25 mouse cellular contexts compared by ENCODE assay signal in genomic region chr4:131565203-131565602, GRCm38 (mm10).
"Had no signal": no experiment of that assay in that cellular context is flagged by ENCODE, and none has a peak within 500 bp of the region (broad histone marks: within the 10 kb centered on the region; RNA-seq: fewer than 3 reads in every experiment).

No protein-coding gene starts in this region.

- H3K27me3 ChIP-seq: embryonic facial prominence, embryonic 12.5 days; embryonic facial prominence, embryonic 15.5 days; forebrain, embryonic 13.5 days; forebrain, embryonic 15.5 days had no signal

- H3K9me3 ChIP-seq: embryonic facial prominence, embryonic 10.5 days; embryonic facial prominence, embryonic 12.5 days; embryonic facial prominence, embryonic 13.5 days; embryonic facial prominence, embryonic 15.5 days; forebrain, embryonic 10.5 days; forebrain, embryonic 12.5 days; forebrain, embryonic 13.5 days; forebrain, embryonic 15.5 days; heart, embryonic 10.5 days; heart, embryonic 12.5 days had no signal

- H3K27ac ChIP-seq: embryonic facial prominence, embryonic 10.5 days; embryonic facial prominence, embryonic 12.5 days; embryonic facial prominence, embryonic 13.5 days; embryonic facial prominence, embryonic 15.5 days; forebrain, embryonic 10.5 days; forebrain, embryonic 12.5 days; forebrain, embryonic 13.5 days; forebrain, embryonic 15.5 days; gastrocnemius, adult 2 months; heart, adult 2 months; heart, embryonic 10.5 days had no signal

- H3K9ac ChIP-seq: embryonic facial prominence, embryonic 12.5 days; embryonic facial prominence, embryonic 13.5 days; embryonic facial prominence, embryonic 15.5 days; forebrain, embryonic 12.5 days; forebrain, embryonic 13.5 days; forebrain, embryonic 15.5 days; forebrain, postnatal 0 days; heart, embryonic 12.5 days had no signal

- H3K36me3 ChIP-seq: embryonic facial prominence, embryonic 10.5 days; embryonic facial prominence, embryonic 12.5 days; embryonic facial prominence, embryonic 13.5 days; embryonic facial prominence, embryonic 15.5 days; forebrain, embryonic 10.5 days; forebrain, embryonic 12.5 days; forebrain, embryonic 15.5 days; heart, embryonic 10.5 days; heart, embryonic 12.5 days had no signal

- H3K4me3 ChIP-seq: embryonic facial prominence, embryonic 10.5 days; embryonic facial prominence, embryonic 12.5 days; embryonic facial prominence, embryonic 13.5 days; embryonic facial prominence, embryonic 15.5 days; erythroblast, embryonic 14.5 days; forebrain, embryonic 10.5 days; forebrain, embryonic 12.5 days; forebrain, embryonic 13.5 days; forebrain, embryonic 15.5 days; gastrocnemius, adult 2 months; heart, adult 2 months; heart, embryonic 10.5 days; heart, embryonic 12.5 days had no signal

- H3K4me1 ChIP-seq: embryonic facial prominence, embryonic 10.5 days; embryonic facial prominence, embryonic 12.5 days; embryonic facial prominence, embryonic 15.5 days; forebrain, embryonic 10.5 days; forebrain, embryonic 12.5 days; heart, embryonic 10.5 days; heart, embryonic 12.5 days had no signal

- H3K4me2 ChIP-seq: embryonic facial prominence, embryonic 12.5 days; embryonic facial prominence, embryonic 13.5 days; embryonic facial prominence, embryonic 15.5 days; forebrain, embryonic 12.5 days; forebrain, embryonic 13.5 days; forebrain, embryonic 15.5 days; heart, embryonic 11.5 days; heart, embryonic 12.5 days had no signal

- DNase-seq: cerebellum, postnatal 14 days; cerebellum, postnatal 25 days; cerebellum, postnatal 36 days; embryo, embryonic 11 days; forebrain, postnatal 0 days; gastrocnemius, adult 2 months; gastrocnemius, postnatal 10 days; gastrocnemius, postnatal 14 days; gastrocnemius, postnatal 25 days; gastrocnemius, postnatal 36 days; heart, adult 11 months; heart, adult 18-20 months; heart, adult 2 months had no signal
